Mouse (Mus musculus): ENCODE results near the gene Rgl2. TPM values are rescaled to one million over a fixed set of nuclear protein-coding genes. Genes with fewer than 3 reads are reported as not detected.
"Not testable (repeated sequence)": the region's sequence is repeated elsewhere in the genome, so short reads cannot be mapped to it uniquely, and the experiment has no call there.

Gene Rgl2
- polyA plus RNA-seq, 1 experiment from 2014 or later: 10.8 TPM

DNA sequence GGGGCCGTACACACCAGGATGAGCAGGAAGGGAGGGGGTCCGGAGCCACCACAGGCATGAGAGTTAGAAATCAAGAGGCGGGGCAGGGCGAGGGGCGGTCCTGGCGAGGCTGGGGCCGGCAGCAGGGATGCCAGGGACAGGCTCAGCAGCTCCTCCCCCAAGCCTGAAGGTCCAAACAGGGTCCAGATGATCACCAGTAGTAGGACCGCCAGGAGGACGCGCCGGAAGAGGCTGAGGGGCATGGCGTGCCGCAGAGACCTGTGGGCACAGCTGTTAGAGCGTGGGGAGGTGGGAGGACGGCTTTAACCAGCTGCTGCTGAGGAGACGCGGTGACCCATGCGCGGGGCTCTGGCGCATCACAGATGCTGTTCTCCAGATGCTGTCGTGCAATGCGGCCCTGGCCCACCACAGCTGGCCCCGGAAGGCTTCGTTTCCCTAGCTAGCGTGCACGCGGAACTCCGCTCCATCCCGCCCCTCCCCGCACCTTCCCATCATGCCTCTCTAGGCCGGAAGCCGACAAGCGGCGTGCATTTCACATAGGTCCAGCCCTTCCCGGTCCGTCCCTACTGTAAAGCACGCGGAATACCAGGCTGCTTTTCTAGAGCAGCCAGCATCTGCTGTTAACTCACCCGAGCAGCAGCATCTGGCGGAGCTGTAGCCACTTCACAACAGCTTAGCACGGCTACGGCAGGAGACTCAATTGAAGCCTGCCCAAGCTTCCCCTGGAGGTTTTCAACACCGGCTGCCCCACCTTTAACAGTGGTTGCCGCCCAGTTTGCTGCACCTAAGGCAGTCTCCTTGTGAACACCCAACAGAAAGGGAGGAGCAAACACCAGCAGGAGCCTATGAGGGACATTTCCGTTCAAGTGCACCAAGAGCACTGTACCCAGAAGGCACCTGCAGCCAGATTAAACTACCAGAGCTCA lies 21.9 kb downstream of the Rgl2 start, which contains the start of gene B3galt4:
B3galt4 (minus strand) TSS at position 468 of the 926 bp plus-strand sequence.
- H3K4me3 ChIP-seq (ENCODE audit: low read depth, low read length): peak within 1 kb of the TSS; percentile 51
- H3K9ac ChIP-seq (ENCODE audit: low read depth, low read length): peak within 1 kb of the TSS; percentile 59
- 0 out of 2 replicates have a peak, but pooled peaks have one; percentile 20 for TF ChIP-seq CTCF (IDR thresholded peaks at IDR 0.05; ENCODE audit: low read depth)
- H3K9me3 ChIP-seq (ENCODE audit: control insufficient read depth): no peaks in the 10 kb centered on the region
- H3K4me2 ChIP-seq (replicated peaks; ENCODE audit: low read depth): peak within 1 kb of the TSS; percentile 95
- 1% methylated on average over 45 of the region's 45 CpGs for WGBS
- peaks cover 23% of the 10 kb centered on the region for H3K36me3 ChIP-seq (ENCODE audit: control insufficient read depth, insufficient read depth)
- H3K4me1 ChIP-seq (replicated peaks; ENCODE audit: control insufficient read depth, insufficient read depth, low read length): peaks cover 5% of the 10 kb centered on the region; the same call in 1 of the 2 replicates
- ATAC-seq: peak; percentile 63
- H3K27me3 ChIP-seq (replicated peaks; ENCODE audit: control insufficient read depth, insufficient read depth, low read length): no peaks in the 10 kb centered on the region
- peak within 1 kb of the TSS; percentile 80 for H3K27ac ChIP-seq (ENCODE audit: low read depth, low read length)

DNA sequence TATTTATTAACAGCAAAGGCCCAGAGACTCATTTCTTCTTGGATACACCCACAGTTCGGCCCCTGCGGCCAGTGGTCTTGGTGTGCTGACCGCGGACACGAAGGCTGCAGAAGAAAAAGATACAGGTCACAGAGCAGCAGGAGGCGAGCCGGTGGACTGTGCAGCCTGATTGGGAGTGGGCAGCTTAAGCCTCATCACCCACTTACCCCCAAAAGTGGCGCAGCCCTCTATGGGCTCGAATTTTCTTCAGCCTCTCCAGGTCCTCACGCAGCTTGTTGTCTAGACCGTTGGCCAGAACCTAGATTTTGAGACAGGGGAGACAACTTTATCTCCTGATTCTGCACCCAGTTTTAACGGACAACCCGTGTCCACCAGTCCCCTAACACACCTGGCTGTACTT lies 22.7 kb downstream of the Rgl2 start:
- WGBS: 70% methylated on average over 13 of the region's 13 CpGs
- H3K27me3 ChIP-seq (replicated peaks; ENCODE audit: control insufficient read depth, insufficient read depth, low read length); H3K9ac ChIP-seq (ENCODE audit: low read depth, low read length); H3K4me1 ChIP-seq (replicated peaks; ENCODE audit: control insufficient read depth, insufficient read depth, low read length); ATAC-seq; H3K9me3 ChIP-seq (ENCODE audit: control insufficient read depth): not testable (repeated sequence)
- Histone ChIP-seq H3K27ac (ENCODE audit: low read depth, low read length) (peak overlapping the region; percentile 5; the same call in 1 of the 2 replicates), H3K4me2 (replicated peaks; ENCODE audit: low read depth) (peak overlapping the region; percentile 95), H3K4me3 (ENCODE audit: low read depth, low read length) (peak overlapping the region; percentile 51; the same call in 1 of the 2 replicates), H3K36me3 (ENCODE audit: control insufficient read depth, insufficient read depth) (peaks cover 20% of the 10 kb centered on the region)

DNA sequence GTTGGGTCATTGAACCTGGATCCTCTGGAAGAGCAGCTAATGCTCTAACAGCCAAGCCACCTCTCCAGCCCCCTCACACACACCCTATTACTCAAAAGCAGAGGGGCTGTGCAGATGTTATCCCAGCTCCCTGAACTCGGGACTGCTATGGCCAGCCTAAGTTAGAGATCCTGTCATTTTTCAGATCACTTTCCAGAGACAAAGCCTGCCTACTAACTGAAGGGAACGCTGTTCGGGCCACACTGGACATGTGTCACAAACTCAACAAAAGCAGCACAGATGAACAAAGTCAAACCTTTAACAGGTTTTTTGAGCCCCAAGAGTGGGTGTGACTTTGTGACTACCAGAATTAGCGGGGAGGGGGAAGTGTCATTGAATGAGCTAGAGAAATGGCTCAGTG lies 23.5 kb downstream of the Rgl2 start:
- no peak for ATAC-seq
- 75% methylated on average over 4 of the region's 4 CpGs for WGBS
- Histone ChIP-seq H3K4me1 (replicated peaks; ENCODE audit: control insufficient read depth, insufficient read depth, low read length) (peaks cover 10% of the 10 kb centered on the region; the same call in 1 of the 2 replicates), H3K27me3 (replicated peaks; ENCODE audit: control insufficient read depth, insufficient read depth, low read length) (no peaks in the 10 kb centered on the region), H3K4me3 (ENCODE audit: low read depth, low read length) (no peak overlapping the region), H3K27ac (ENCODE audit: low read depth, low read length) (no peak overlapping the region; the same call in 1 of the 2 replicates), H3K9ac (ENCODE audit: low read depth, low read length) (no peak overlapping the region), H3K9me3 (ENCODE audit: control insufficient read depth) (no peaks in the 10 kb centered on the region), H3K36me3 (ENCODE audit: control insufficient read depth, insufficient read depth) (peaks cover 14% of the 10 kb centered on the region), H3K4me2 (replicated peaks; ENCODE audit: low read depth) (0 out of 2 replicates have a peak overlapping the region, but pooled peaks have one; percentile 79)
- TF ChIP-seq CTCF (IDR thresholded peaks at IDR 0.05; ENCODE audit: low read depth): no peak

DNA sequence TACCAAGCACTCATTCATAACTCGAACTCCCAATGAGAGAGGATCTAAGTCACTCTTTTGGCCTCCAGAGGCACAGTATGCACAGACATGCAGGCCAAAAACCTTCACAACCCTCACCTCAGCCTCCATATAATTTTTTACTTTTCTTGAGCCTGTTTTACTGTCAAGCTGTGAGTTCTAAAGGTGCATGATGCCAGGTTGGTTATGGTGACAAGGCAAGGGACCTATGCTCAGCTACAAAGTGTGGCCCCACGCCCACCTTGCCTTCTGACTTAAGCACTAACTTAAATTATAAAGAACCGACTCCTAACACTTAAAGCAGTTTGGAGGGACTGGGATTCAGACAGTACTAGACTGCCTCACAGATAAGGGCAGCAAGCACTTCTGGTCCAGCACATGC lies 24.0 kb downstream of the Rgl2 start:
- no peak for TF ChIP-seq CTCF (IDR thresholded peaks at IDR 0.05; ENCODE audit: low read depth)
- no peaks in the 10 kb centered on the region for H3K9me3 ChIP-seq (ENCODE audit: control insufficient read depth)
- no peaks in the 10 kb centered on the region for H3K27me3 ChIP-seq (replicated peaks; ENCODE audit: control insufficient read depth, insufficient read depth, low read length)
- H3K36me3 ChIP-seq (ENCODE audit: control insufficient read depth, insufficient read depth): peaks cover 13% of the 10 kb centered on the region
- H3K4me2 ChIP-seq (replicated peaks; ENCODE audit: low read depth): peak overlapping the region; percentile 79
- H3K9ac ChIP-seq (ENCODE audit: low read depth, low read length): no peak overlapping the region
- ATAC-seq: no peak
- H3K4me3 ChIP-seq (ENCODE audit: low read depth, low read length): no peak overlapping the region
- no peak overlapping the region for H3K27ac ChIP-seq (ENCODE audit: low read depth, low read length)
- WGBS: 65% methylated on average over 3 of the region's 3 CpGs
- H3K4me1 ChIP-seq (replicated peaks; ENCODE audit: control insufficient read depth, insufficient read depth, low read length): peaks cover 10% of the 10 kb centered on the region; the same call in 1 of the 2 replicates

DNA sequence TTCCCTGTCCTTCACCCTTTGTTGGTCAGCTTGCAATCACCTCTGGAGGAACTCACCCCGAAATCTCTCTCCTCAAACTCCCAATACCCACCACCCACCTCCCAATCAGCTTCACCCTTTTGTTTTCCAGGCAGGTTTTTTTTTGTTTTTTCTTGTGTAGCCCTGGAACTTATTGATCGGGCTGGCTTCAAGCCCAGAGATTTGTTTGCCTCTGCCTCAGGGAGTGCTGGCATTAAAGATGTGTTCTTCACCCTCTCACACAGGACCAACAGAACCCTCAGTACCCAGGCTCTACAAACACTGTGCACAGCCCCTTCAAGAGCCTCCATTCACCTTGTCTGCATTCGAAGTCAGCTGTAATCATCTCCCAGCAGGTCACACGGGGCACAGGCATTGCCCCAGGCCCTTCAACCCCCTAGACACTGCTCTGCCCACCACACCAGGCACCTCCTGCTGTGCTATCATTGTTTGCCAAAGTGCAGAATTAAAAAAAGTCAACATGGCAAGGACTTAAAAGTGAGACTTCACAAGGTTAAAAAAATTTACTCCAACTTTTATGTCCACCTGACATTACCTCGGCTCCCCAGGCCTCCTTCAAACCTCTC lies 24.7 kb downstream of the Rgl2 start:
- Histone ChIP-seq H3K9ac (ENCODE audit: low read depth, low read length) (peak overlapping the region; percentile 70), H3K36me3 (ENCODE audit: control insufficient read depth, insufficient read depth) (peaks cover 16% of the 10 kb centered on the region), H3K27ac (ENCODE audit: low read depth, low read length) (no peak overlapping the region), H3K9me3 (ENCODE audit: control insufficient read depth) (no peaks in the 10 kb centered on the region), H3K4me2 (replicated peaks; ENCODE audit: low read depth) (peak overlapping the region; percentile 79), H3K4me3 (ENCODE audit: low read depth, low read length) (peak overlapping the region; percentile 70), H3K4me1 (replicated peaks; ENCODE audit: control insufficient read depth, insufficient read depth, low read length) (peaks cover 10% of the 10 kb centered on the region; the same call in 1 of the 2 replicates), H3K27me3 (replicated peaks; ENCODE audit: control insufficient read depth, insufficient read depth, low read length) (no peaks in the 10 kb centered on the region)
- no peak for ATAC-seq
- no peak for TF ChIP-seq CTCF (IDR thresholded peaks at IDR 0.05; ENCODE audit: low read depth)
- WGBS: 26% methylated on average over 5 of the region's 5 CpGs

All from intestine, postnatal 0 days (tissue).